Mouse (Mus musculus): ENCODE measurements at regions not wholly inside any gene's neighbourhood (a gene's known extent, or its start where the extent isn't known, plus 50 kb on each side); places are given as distances from the start of the nearest gene placed in this dataset.

- H3K27ac ChIP-seq = no peak overlapping the region
- H3K27me3 ChIP-seq (replicated peaks) = no peaks in the 10 kb centered on the region
- H3K4me3 ChIP-seq = no peak overlapping the region
- ATAC-seq = no peak
- no peaks in the 10 kb centered on the region for H3K4me1 ChIP-seq
- H3K9ac ChIP-seq = no peak overlapping the region
- H3K4me2 ChIP-seq = no peak overlapping the region
- H3K36me3 ChIP-seq = no peaks in the 10 kb centered on the region
- H3K9me3 ChIP-seq (replicated peaks) = no peaks in the 10 kb centered on the region
Observed at GRCm38 (mm10) chr12:15998331-15998730, 181.6 kb upstream of the Trib2 start.

DNA sequence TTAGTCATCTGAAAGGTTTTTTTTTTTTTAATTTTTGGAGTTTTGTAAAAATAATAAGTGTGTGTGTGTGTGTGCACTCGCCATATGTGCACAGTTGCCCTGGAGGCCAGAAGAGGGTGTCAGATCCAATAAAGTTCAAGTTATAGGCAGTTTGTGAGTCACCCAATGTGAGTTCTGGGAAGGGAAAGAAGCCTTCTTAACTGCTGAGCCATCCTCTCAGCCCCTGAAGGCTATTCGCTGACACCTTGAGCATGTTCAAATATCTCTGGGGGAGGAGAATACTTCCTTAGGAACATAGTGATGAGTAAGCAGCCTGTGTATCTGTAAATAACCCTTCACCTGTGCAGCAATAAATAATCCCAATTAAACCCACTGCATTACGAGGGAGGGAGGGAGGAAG is 177.1 kb upstream of the Trib2 start:
- H3K9ac ChIP-seq = no peak overlapping the region
- no peak overlapping the region for H3K4me3 ChIP-seq
- no peak for ATAC-seq
- WGBS (ENCODE audit: insufficient replicate concordance) = 66% methylated on average over 3 of the region's 3 CpGs
- H3K27ac ChIP-seq = no peak overlapping the region
- H3K4me2 ChIP-seq = no peak overlapping the region
- no peaks in the 10 kb centered on the region for H3K9me3 ChIP-seq (replicated peaks)
- no peaks in the 10 kb centered on the region for H3K36me3 ChIP-seq
- no peaks in the 10 kb centered on the region for H3K27me3 ChIP-seq (replicated peaks)
- no peaks in the 10 kb centered on the region for H3K4me1 ChIP-seq

GRCm38 (mm10) chr12:15986351-15986750 is 169.6 kb upstream of the Trib2 start:
- no peak overlapping the region for H3K4me3 ChIP-seq
- no peaks in the 10 kb centered on the region for H3K9me3 ChIP-seq (replicated peaks)
- H3K36me3 ChIP-seq = no peaks in the 10 kb centered on the region
- no peaks in the 10 kb centered on the region for H3K4me1 ChIP-seq
- ATAC-seq = no peak
- no peak overlapping the region for H3K4me2 ChIP-seq
- H3K27me3 ChIP-seq (replicated peaks) = no peaks in the 10 kb centered on the region
- H3K27ac ChIP-seq = no peak overlapping the region
- H3K9ac ChIP-seq = no peak overlapping the region

GRCm38 (mm10) chr12:15985649-15986048 is 168.9 kb upstream of the Trib2 start:
- Histone ChIP-seq H3K36me3 (no peaks in the 10 kb centered on the region), H3K9me3 (replicated peaks) (no peaks in the 10 kb centered on the region), H3K27me3 (replicated peaks) (no peaks in the 10 kb centered on the region), H3K4me1 (no peaks in the 10 kb centered on the region), H3K9ac (no peak overlapping the region), H3K4me3 (no peak overlapping the region), H3K27ac (no peak overlapping the region), H3K4me2 (no peak overlapping the region)
- ATAC-seq = no peak
- 84% methylated on average over 2 of the region's 2 CpGs for WGBS (ENCODE audit: insufficient replicate concordance)

DNA sequence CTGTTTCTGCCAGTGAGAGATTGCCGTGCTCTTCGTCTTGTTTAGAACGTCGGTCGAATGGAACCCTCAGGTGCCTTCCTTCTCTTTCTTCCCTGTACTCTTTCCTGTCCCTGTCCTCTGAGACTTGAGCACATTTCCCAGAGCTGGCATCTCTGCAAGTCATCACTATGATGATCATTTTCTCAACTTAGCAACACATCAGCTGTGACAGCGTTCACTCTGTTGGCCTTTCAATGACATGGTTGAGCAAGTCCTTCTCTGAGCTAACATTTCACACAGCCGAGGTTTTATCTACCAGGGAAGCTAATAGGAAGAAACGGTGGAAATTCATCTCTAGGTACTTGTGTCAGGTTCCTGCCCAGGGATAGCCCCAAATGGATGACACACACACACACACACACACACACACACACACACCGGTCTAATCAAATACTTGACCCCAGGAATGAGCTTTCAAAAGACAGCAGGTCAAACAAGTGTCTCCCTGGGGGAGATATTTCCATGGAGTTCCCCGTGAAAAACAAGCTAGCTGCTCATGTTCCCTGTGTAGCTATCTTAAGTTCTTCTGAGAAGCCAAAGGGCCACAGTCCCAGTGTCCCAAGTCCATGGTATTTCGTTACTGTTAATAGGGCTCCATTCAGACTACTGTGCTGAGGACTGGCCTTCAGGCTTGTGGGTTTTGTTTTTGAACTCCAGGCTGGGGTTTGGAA is 167.0 kb upstream of the Trib2 start:
- H3K9me3 ChIP-seq (replicated peaks) = no peaks in the 10 kb centered on the region
- no peak overlapping the region for H3K9ac ChIP-seq
- no peaks in the 10 kb centered on the region for H3K36me3 ChIP-seq
- H3K4me3 ChIP-seq = no peak overlapping the region
- H3K4me2 ChIP-seq = no peak overlapping the region
- WGBS (ENCODE audit: insufficient replicate concordance) = 72% methylated on average over 11 of the region's 11 CpGs
- H3K4me1 ChIP-seq = no peaks in the 10 kb centered on the region
- no peaks in the 10 kb centered on the region for H3K27me3 ChIP-seq (replicated peaks)
- ATAC-seq = no peak
- no peak overlapping the region for H3K27ac ChIP-seq

DNA sequence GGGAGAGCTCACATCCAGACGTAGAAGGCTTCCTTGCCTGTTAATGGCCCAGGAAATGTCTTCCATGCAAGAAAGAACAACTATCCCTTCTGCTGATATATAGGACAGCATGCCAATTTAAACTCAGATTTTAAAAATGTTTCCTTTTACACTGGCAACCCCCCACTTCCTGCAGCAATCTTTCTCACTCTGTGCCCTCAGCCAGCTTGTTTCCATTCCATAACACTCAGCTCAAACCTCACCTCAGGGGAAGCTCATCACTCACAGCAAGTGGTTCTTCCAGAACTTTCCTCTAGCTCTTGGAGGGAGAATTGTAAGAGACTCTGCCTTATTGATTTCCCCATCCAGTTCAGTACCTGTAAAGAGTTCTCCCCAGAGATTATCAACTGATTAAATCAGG is 165.0 kb upstream of the Trib2 start:
- Histone ChIP-seq H3K36me3 (no peaks in the 10 kb centered on the region), H3K9ac (no peak overlapping the region), H3K4me2 (no peak overlapping the region), H3K27me3 (replicated peaks) (no peaks in the 10 kb centered on the region), H3K4me3 (no peak overlapping the region), H3K4me1 (no peaks in the 10 kb centered on the region), H3K9me3 (replicated peaks) (no peaks in the 10 kb centered on the region), H3K27ac (no peak overlapping the region)
- WGBS (ENCODE audit: insufficient replicate concordance) = 63% methylated on average over 1 of the region's 1 CpGs
- ATAC-seq = no peak

- Histone ChIP-seq H3K4me2 (no peak overlapping the region), H3K36me3 (no peaks in the 10 kb centered on the region), H3K9ac (no peak overlapping the region), H3K4me1 (no peaks in the 10 kb centered on the region), H3K27me3 (replicated peaks) (no peaks in the 10 kb centered on the region), H3K27ac (no peak overlapping the region), H3K4me3 (no peak overlapping the region), H3K9me3 (replicated peaks) (no peaks in the 10 kb centered on the region)
- ATAC-seq = no peak
- WGBS (ENCODE audit: insufficient replicate concordance) = 81% methylated on average over 7 of the region's 7 CpGs
Observed at GRCm38 (mm10) chr12:15979233-15979632, 162.5 kb upstream of the Trib2 start.

DNA sequence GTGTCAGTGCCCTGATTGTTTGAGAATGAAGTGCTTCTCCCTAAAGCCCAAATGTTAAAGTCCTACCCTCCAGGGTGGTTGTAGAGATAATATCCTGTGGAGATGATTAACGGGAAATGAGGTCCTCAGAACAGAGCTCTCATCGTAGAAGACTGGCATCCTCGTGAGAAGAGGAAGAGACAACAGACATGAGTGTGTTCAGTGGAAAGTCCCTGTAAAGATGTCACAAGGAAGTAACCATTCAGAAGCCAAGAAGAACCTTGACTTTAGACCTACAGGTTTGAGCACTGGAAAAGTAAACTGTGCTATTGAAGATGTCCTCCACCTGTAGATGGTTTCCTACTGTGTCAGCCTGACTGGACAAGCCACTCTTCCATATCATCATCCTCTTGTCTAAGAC is 155.1 kb upstream of the Trib2 start:
- WGBS (ENCODE audit: insufficient replicate concordance) = 54% methylated on average over 3 of the region's 3 CpGs
- H3K4me1 ChIP-seq = no peaks in the 10 kb centered on the region
- H3K9me3 ChIP-seq (replicated peaks) = no peaks in the 10 kb centered on the region
- H3K27ac ChIP-seq = no peak overlapping the region
- H3K27me3 ChIP-seq (replicated peaks) = no peaks in the 10 kb centered on the region
- no peak overlapping the region for H3K4me3 ChIP-seq
- no peak overlapping the region for H3K4me2 ChIP-seq
- H3K9ac ChIP-seq = no peak overlapping the region
- no peaks in the 10 kb centered on the region for H3K36me3 ChIP-seq
- no peak for ATAC-seq

DNA sequence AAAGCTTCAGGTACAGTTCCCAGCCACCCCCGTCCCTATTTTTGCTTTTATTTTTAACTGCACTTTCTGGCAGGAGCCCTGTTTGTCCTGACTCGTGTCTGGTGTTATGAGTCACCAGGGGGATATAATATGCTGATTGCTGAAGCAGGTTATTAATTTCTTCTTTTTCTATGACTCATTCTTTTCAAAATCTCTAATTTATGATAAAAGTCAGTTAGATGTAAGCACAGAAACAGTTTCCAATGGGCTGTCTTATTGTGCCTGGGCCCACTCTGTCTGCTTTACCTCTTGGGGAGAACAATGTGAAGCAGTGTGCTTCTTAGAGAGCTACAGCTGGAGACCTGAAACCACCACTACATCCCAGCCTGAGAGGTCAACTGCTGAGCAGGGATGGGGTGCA is 153.5 kb upstream of the Trib2 start:
- Histone ChIP-seq H3K36me3 (no peaks in the 10 kb centered on the region), H3K9ac (no peak overlapping the region), H3K4me3 (no peak overlapping the region), H3K27me3 (replicated peaks) (no peaks in the 10 kb centered on the region), H3K9me3 (replicated peaks) (no peaks in the 10 kb centered on the region), H3K4me2 (no peak overlapping the region), H3K27ac (no peak overlapping the region), H3K4me1 (no peaks in the 10 kb centered on the region)
- no peak for ATAC-seq
- WGBS (ENCODE audit: insufficient replicate concordance) = 64% methylated on average over 2 of the region's 2 CpGs

- H3K27me3 ChIP-seq (replicated peaks) = no peaks in the 10 kb centered on the region
- H3K4me2 ChIP-seq = no peak overlapping the region
- ATAC-seq = no peak
- no peaks in the 10 kb centered on the region for H3K36me3 ChIP-seq
- no peaks in the 10 kb centered on the region for H3K9me3 ChIP-seq (replicated peaks)
- no peak overlapping the region for H3K4me3 ChIP-seq
- H3K27ac ChIP-seq = no peak overlapping the region
- 22% methylated on average over 5 of the region's 5 CpGs for WGBS (ENCODE audit: insufficient replicate concordance)
- no peaks in the 10 kb centered on the region for H3K4me1 ChIP-seq
- no peak overlapping the region for H3K9ac ChIP-seq
Observed at GRCm38 (mm10) chr12:15967550-15968102, 150.9 kb upstream of the Trib2 start.

GRCm38 (mm10) chr12:15966631-15967030 is 149.9 kb upstream of the Trib2 start:
- no peak overlapping the region for H3K4me2 ChIP-seq
- WGBS (ENCODE audit: insufficient replicate concordance) = 57% methylated on average over 1 of the region's 1 CpGs
- no peaks in the 10 kb centered on the region for H3K27me3 ChIP-seq (replicated peaks)
- H3K9ac ChIP-seq = no peak overlapping the region
- H3K9me3 ChIP-seq (replicated peaks) = no peaks in the 10 kb centered on the region
- H3K36me3 ChIP-seq = no peaks in the 10 kb centered on the region
- no peak overlapping the region for H3K27ac ChIP-seq
- no peaks in the 10 kb centered on the region; the same call in 1 of the 2 replicates for H3K4me1 ChIP-seq
- ATAC-seq = no peak
- H3K4me3 ChIP-seq = no peak overlapping the region

DNA sequence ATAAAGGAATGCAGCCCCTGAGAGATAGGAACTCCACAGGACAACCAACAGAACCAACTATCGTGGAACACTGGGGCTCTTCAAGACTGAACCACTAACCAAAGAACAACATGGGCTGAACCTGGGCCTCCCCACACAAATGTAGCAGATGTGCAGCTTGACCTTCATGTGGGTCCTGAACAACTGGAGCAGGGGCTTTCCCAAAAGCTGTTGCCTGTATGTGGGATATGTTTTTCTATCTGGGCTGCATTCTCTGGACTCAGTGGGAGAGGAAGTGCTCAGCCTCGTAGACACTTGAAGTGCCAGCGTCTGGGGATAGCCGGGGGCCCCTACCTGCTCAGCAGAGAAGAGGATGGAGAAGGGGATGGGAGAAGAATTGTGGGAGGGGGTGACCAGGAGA is 149.2 kb upstream of the Trib2 start:
- no peaks in the 10 kb centered on the region; the same call in 1 of the 2 replicates for H3K4me1 ChIP-seq
- no peaks in the 10 kb centered on the region for H3K9me3 ChIP-seq (replicated peaks)
- no peak overlapping the region for H3K9ac ChIP-seq
- no peaks in the 10 kb centered on the region for H3K27me3 ChIP-seq (replicated peaks)
- no peak overlapping the region for H3K4me3 ChIP-seq
- no peaks in the 10 kb centered on the region for H3K36me3 ChIP-seq
- no peak for ATAC-seq
- 59% methylated on average over 4 of the region's 4 CpGs for WGBS (ENCODE audit: insufficient replicate concordance)
- H3K4me2 ChIP-seq = no peak overlapping the region
- no peak overlapping the region for H3K27ac ChIP-seq

GRCm38 (mm10) chr12:15964073-15964472 is 147.4 kb upstream of the Trib2 start:
- Histone ChIP-seq H3K4me2 (no peak overlapping the region), H3K4me1 (no peaks in the 10 kb centered on the region; the same call in 1 of the 2 replicates), H3K36me3 (no peaks in the 10 kb centered on the region), H3K9me3 (replicated peaks) (no peaks in the 10 kb centered on the region), H3K27me3 (replicated peaks) (no peaks in the 10 kb centered on the region), H3K9ac (no peak overlapping the region), H3K4me3 (no peak overlapping the region), H3K27ac (no peak overlapping the region)
- 65% methylated on average over 4 of the region's 4 CpGs for WGBS (ENCODE audit: insufficient replicate concordance)
- no peak for ATAC-seq
